Comparison of ENCODE assay signal across 16 mouse cellular contexts in genomic region chr11:58143704-58144426, GRCm38 (mm10). TPM values are rescaled to one million over a fixed set of nuclear protein-coding genes. Genes with fewer than 3 reads are reported as not detected.
A peak's percentile ranks its signal among the peaks of the same experiment; 100 is the strongest.
DNase-seq lines count a peak whose midpoint lies in the region; TF ChIP-seq lines count a peak whose summit lies in the region.
"Had no signal": no experiment of that assay in that cellular context is flagged by ENCODE, and none has a peak within 500 bp of the region (broad histone marks: within the 10 kb centered on the region; RNA-seq: fewer than 3 reads in every experiment).

No protein-coding gene starts in this region.

- no peak overlapping the region for H3K9ac ChIP-seq in heart, adult 2 months (ENCODE audit: low read depth, low read length)
- H3K9ac ChIP-seq: embryonic facial prominence, embryonic 15.5 days; heart, embryonic 15.5 days; liver, embryonic 15.5 days had no signal

- 0 out of 2 replicates have a peak, but pooled peaks cover 1% of the 10 kb centered on the region for H3K36me3 ChIP-seq in heart, adult 2 months (ENCODE audit: control insufficient read depth, insufficient read depth, low read length)
- peaks cover 44% of the 10 kb centered on the region for H3K36me3 ChIP-seq in thymus, adult 2 months (ENCODE audit: control insufficient read depth, insufficient read depth, low read length)

- peak; percentile 57 to 59 for DNase-seq in cerebellum, postnatal 14 days
- no peak for DNase-seq in cerebellum, postnatal 4 days (ENCODE audit: low spot score in 2 of 2)
- peak; percentile 53 to 68 for DNase-seq in frontal cortex, adult 2 months (ENCODE audit: extremely low spot score in 1 of 2, low spot score in 1 of 2)
- DNase-seq in layer of hippocampus, postnatal 36 days = peak; percentile 12 to 22
- DNase-seq in right cerebral cortex, postnatal 25 days = peak; percentile 48
- no peak for DNase-seq in heart, adult 2 months
- DNase-seq in thymus, adult 2 months = no peak
- DNase-seq in kidney, adult 9 months = no peak

- intact Hi-C loops in heart, adult 2 months (cut with DNase I) = no loop called here

- H3K79me2 ChIP-seq in heart, adult 2 months (replicated peaks; ENCODE audit: control insufficient read depth, insufficient read depth, low read length) = no peaks in the 10 kb centered on the region

- no peak for TF ChIP-seq POLR2A in heart, adult 2 months (IDR thresholded peaks at IDR 0.05; ENCODE audit: insufficient read depth, low read depth, low read length)
- TF ChIP-seq POLR2A in thymus, adult 2 months (IDR thresholded peaks at IDR 0.05; ENCODE audit: control insufficient read depth, extremely low read depth, insufficient read depth, low read length, poor library complexity) = no peak

- WGBS in heart, adult 2 months = 85% methylated on average over 9 of the region's 9 CpGs
- WGBS in thymus, adult 2 months = 80% methylated on average over 9 of the region's 9 CpGs

- no peak overlapping the region for H3K4me3 ChIP-seq in heart, adult 2 months
- H3K4me3 ChIP-seq in thymus, adult 2 months (ENCODE audit: control insufficient read depth, insufficient read depth, low read length) = no peak overlapping the region
- H3K4me3 ChIP-seq: embryonic facial prominence, embryonic 15.5 days; heart, embryonic 15.5 days; liver, embryonic 15.5 days; megakaryocyte, embryonic 14.5 days had no signal

- H3K27me3 ChIP-seq in heart, adult 2 months (ENCODE audit: control insufficient read depth, insufficient read depth, low read length) = no peaks in the 10 kb centered on the region
- H3K27me3 ChIP-seq in thymus, adult 2 months (ENCODE audit: control insufficient read depth, insufficient read depth, low read length) = no peaks in the 10 kb centered on the region
- H3K27me3 ChIP-seq: embryonic facial prominence, embryonic 15.5 days; heart, embryonic 15.5 days; liver, embryonic 15.5 days; megakaryocyte, embryonic 14.5 days had no signal

- no peak overlapping the region for H3K27ac ChIP-seq in heart, adult 2 months
- no peak overlapping the region for H3K27ac ChIP-seq in thymus, adult 2 months (ENCODE audit: control insufficient read depth, insufficient read depth, low read length)
- H3K27ac ChIP-seq: embryonic facial prominence, embryonic 15.5 days; heart, embryonic 15.5 days; liver, embryonic 15.5 days had no signal

- TF ChIP-seq CTCF in heart, adult 2 months (IDR thresholded peaks at IDR 0.05) = no peak
- TF ChIP-seq CTCF in thymus, adult 2 months (IDR thresholded peaks at IDR 0.05; ENCODE audit: borderline replicate concordance, control insufficient read depth, extremely low read depth, insufficient read depth, low read length, poor library complexity) = no peak

- TF ChIP-seq EP300 in heart, adult 2 months (IDR thresholded peaks at IDR 0.05; ENCODE audit: insufficient read depth, low read depth, low read length) = no peak

- no peaks in the 10 kb centered on the region; the same call in 1 of the 2 replicates for H3K4me1 ChIP-seq in heart, adult 2 months (ENCODE audit: control insufficient read depth, insufficient read depth, low read length)
- peaks cover 10% of the 10 kb centered on the region for H3K4me1 ChIP-seq in thymus, adult 2 months (replicated peaks; ENCODE audit: control insufficient read depth, insufficient read depth, low read length)
- H3K4me1 ChIP-seq: embryonic facial prominence, embryonic 15.5 days; liver, embryonic 15.5 days; megakaryocyte, embryonic 14.5 days had no signal

RNA-seq across cellular contexts. Expression of gene Gemin5, which starts 24.5 kb away (rescaled TPM):
- 8.3 and 9.5 TPM in 2 replicates for polyA plus RNA-seq in frontal cortex, adult 2 months (2012; rRNA removed)
- 10 to 100 TPM; 20.4 to 22.0 TPM for total RNA-seq in layer of hippocampus, postnatal 36 days (2021)
- 1 to 10 TPM; 9.1 to 9.3 TPM for total RNA-seq in heart, adult 2 months (2021)
- polyA plus RNA-seq in heart, adult 2 months (2012; rRNA removed) = 3.2 and 4.7 TPM in 2 replicates
- polyA plus RNA-seq in thymus, adult 2 months (2012; rRNA removed) = 20.4 and 21.8 TPM in 2 replicates

RNA-seq across cellular contexts. Expression of gene Mrpl22, which starts 27.6 kb away (rescaled TPM):
- polyA plus RNA-seq in frontal cortex, adult 2 months (2012; rRNA removed) = 45.4 and 58.9 TPM in 2 replicates
- 10 to 100 TPM; 32.7 to 38.3 TPM for total RNA-seq in layer of hippocampus, postnatal 36 days (2021)
- 10 to 100 TPM; 50.7 to 53.9 TPM for total RNA-seq in heart, adult 2 months (2021)
- polyA plus RNA-seq in heart, adult 2 months (2012; rRNA removed) = 48.4 and 48.6 TPM in 2 replicates
- polyA plus RNA-seq in thymus, adult 2 months (2012; rRNA removed) = 41.3 and 42.0 TPM in 2 replicates

RNA-seq across cellular contexts. Expression of gene Cnot8, which starts 39.9 kb away (rescaled TPM):
- polyA plus RNA-seq in frontal cortex, adult 2 months (2012; rRNA removed) = 74.1 and 77.3 TPM in 2 replicates
- 10 to 100 TPM; 53.2 to 55.0 TPM for total RNA-seq in layer of hippocampus, postnatal 36 days (2021)
- total RNA-seq in heart, adult 2 months (2021) = 10 to 100 TPM; 35.5 to 36.4 TPM
- polyA plus RNA-seq in heart, adult 2 months (2012; rRNA removed) = 43.0 and 76.2 TPM in 2 replicates
- polyA plus RNA-seq in thymus, adult 2 months (2012; rRNA removed) = 158 and 192 TPM in 2 replicates

RNA-seq across cellular contexts. Expression of gene Gm12248, which starts 50.9 kb away (rescaled TPM):
- not detected in 2 replicates for polyA plus RNA-seq in frontal cortex, adult 2 months (2012; rRNA removed)
- total RNA-seq in layer of hippocampus, postnatal 36 days (2021) = not detected
- total RNA-seq in heart, adult 2 months (2021) = not detected
- polyA plus RNA-seq in heart, adult 2 months (2012; rRNA removed) = 0.44 TPM in 1 of 2 replicates, not detected in the other
- 0.32 and 0.59 TPM in 2 replicates for polyA plus RNA-seq in thymus, adult 2 months (2012; rRNA removed)
- total RNA-seq: gastrocnemius, adult 8-10 months; layer of hippocampus, postnatal 10 days had no signal
- polyA plus RNA-seq: cerebellum, adult 2 months; embryonic facial prominence, embryonic 15.5 days; heart, embryonic 15.5 days; liver, embryonic 15.5 days; stomach, embryonic 16.5 days had no signal

RNA-seq across cellular contexts. Expression of gene Igtp, which starts 55.5 kb away (rescaled TPM):
- 6.8 and 7.1 TPM in 2 replicates for polyA plus RNA-seq in frontal cortex, adult 2 months (2012; rRNA removed)
- total RNA-seq in layer of hippocampus, postnatal 36 days (2021) = 1 to 10 TPM; 2.1 TPM
- total RNA-seq in heart, adult 2 months (2021) = 10 to 100 TPM in 1 of 2 experiments, 1 to 10 TPM in 1; 9.3 to 12.4 TPM
- polyA plus RNA-seq in heart, adult 2 months (2012; rRNA removed) = 14.1 and 16.4 TPM in 2 replicates
- polyA plus RNA-seq in thymus, adult 2 months (2012; rRNA removed) = 58.1 and 60.9 TPM in 2 replicates

Comparison
In these comparisons a context has a peak if more than half of its experiments do, and no peak if none do; other contexts are left out.
1. DNase-seq: peak in cerebellum, postnatal 14 days (2 of 2), frontal cortex, adult 2 months (2 of 2), layer of hippocampus, postnatal 36 days (2 of 2) and right cerebral cortex, postnatal 25 days (single experiment); none in cerebellum, postnatal 4 days (0 of 2), heart, adult 2 months (0 of 2), thymus, adult 2 months (single experiment) and kidney, adult 9 months (single experiment).